Mouse (Mus musculus) thymus, postnatal 0 days (tissue): ENCODE measurements around the gene Adamts14. TPM values are rescaled to one million over a fixed set of nuclear protein-coding genes. Genes with fewer than 3 reads are reported as not detected.

Experiments
- DNase-seq: peaks from one replicate; pipeline ENCODE4 v3.0.0-alpha.2; 2015; ENCODE audit warnings: low spot score
- polyA plus RNA-seq: library from polyadenylated mRNA; unstranded; fragments of >200 nt; fragmentation: Nextera tagmentation; extraction: Ambion mirVana; gene quantifications from 2 replicates; pipeline ENCODE4 v1.2.1, GENCODE M21; 2015

Adamts14 gene
- polyA plus RNA-seq: 0.31 and 0.49 TPM in 2 replicates

- peak; percentile 26 for DNase-seq
These were observed at the start of gene Adamts14 for GRCm38 (mm10) chr10:61273081-61273843. Gene Adamts14, minus strand, starts transcription at chr10:61273438.

- no peak for DNase-seq
These were observed 45.3 kb upstream of the Adamts14 start for GRCm38 (mm10) chr10:61318527-61318926.

GRCm38 (mm10) chr10:61315324-61315880 lies 42.2 kb upstream of the Adamts14 start:
- no peak for DNase-seq

GRCm38 (mm10) chr10:61313750-61314149 lies 40.5 kb upstream of the Adamts14 start:
- no peak for DNase-seq

- DNase-seq: no peak
These were observed 39.5 kb upstream of the Adamts14 start for GRCm38 (mm10) chr10:61312754-61313153.

GRCm38 (mm10) chr10:61312159-61312558 lies 38.9 kb upstream of the Adamts14 start:
- no peak for DNase-seq

- no peak for DNase-seq
These were observed 35.6 kb upstream of the Adamts14 start for GRCm38 (mm10) chr10:61308706-61309320.

- DNase-seq: peak; percentile 59
These were observed 32.8 kb upstream of the Adamts14 start for GRCm38 (mm10) chr10:61305928-61306590.

GRCm38 (mm10) chr10:61304046-61304445 lies 30.8 kb upstream of the Adamts14 start:
- DNase-seq: no peak

GRCm38 (mm10) chr10:61300996-61301395 lies 27.8 kb upstream of the Adamts14 start:
- DNase-seq: peak; percentile 22

- DNase-seq: peak; percentile 87
These were observed 24.2 kb upstream of the Adamts14 start, which contains the start of gene Prf1 for GRCm38 (mm10) chr10:61297477-61297876. Gene Prf1, plus strand, starts transcription at chr10:61297833.

GRCm38 (mm10) chr10:61296713-61297445 lies 23.6 kb upstream of the Adamts14 start:
- peak; percentile 40 for DNase-seq

GRCm38 (mm10) chr10:61294242-61294641 lies 21.0 kb upstream of the Adamts14 start:
- no peak for DNase-seq

- no peak for DNase-seq
These were observed 17.2 kb upstream of the Adamts14 start for GRCm38 (mm10) chr10:61290479-61290878.

- no peak for DNase-seq
These were observed 16.8 kb upstream of the Adamts14 start for GRCm38 (mm10) chr10:61290016-61290415.

GRCm38 (mm10) chr10:61286246-61286645 lies 13.0 kb upstream of the Adamts14 start:
- no peak for DNase-seq

- DNase-seq: no peak
These were observed 12.0 kb upstream of the Adamts14 start for GRCm38 (mm10) chr10:61285271-61285670.

- no peak for DNase-seq
These were observed 11.1 kb upstream of the Adamts14 start for GRCm38 (mm10) chr10:61284309-61284708.

GRCm38 (mm10) chr10:61281115-61281514 lies 7.9 kb upstream of the Adamts14 start:
- no peak for DNase-seq

- no peak for DNase-seq
These were observed 4.9 kb upstream of the Adamts14 start for GRCm38 (mm10) chr10:61277918-61278674.
